Mouse (Mus musculus): ENCODE results near the gene Zdhhc1.

The Zdhhc1 gene

DNA sequence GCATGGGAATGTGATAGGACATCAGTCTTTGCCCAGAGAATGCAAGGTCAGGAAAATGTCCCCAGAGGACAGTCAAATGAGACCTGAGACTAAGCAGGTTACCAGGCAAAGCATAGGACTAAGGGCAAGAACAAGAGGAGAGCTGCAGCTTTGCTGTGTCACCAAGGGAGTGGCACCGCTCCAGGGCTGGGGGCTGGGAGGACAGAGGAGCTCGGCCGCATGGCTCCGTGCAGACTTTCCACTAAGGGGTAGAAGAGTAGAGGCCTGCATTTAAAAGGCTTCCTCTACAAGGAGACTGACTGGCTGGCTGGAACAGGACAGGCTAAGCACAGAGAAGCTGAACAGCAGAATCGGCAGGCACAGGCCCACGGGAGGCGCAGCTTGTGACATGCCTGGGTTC, 32.1 kb downstream of the Zdhhc1 start:
- no peak for DNase-seq (ENCODE audit: low spot score in 2 of 2)

DNA sequence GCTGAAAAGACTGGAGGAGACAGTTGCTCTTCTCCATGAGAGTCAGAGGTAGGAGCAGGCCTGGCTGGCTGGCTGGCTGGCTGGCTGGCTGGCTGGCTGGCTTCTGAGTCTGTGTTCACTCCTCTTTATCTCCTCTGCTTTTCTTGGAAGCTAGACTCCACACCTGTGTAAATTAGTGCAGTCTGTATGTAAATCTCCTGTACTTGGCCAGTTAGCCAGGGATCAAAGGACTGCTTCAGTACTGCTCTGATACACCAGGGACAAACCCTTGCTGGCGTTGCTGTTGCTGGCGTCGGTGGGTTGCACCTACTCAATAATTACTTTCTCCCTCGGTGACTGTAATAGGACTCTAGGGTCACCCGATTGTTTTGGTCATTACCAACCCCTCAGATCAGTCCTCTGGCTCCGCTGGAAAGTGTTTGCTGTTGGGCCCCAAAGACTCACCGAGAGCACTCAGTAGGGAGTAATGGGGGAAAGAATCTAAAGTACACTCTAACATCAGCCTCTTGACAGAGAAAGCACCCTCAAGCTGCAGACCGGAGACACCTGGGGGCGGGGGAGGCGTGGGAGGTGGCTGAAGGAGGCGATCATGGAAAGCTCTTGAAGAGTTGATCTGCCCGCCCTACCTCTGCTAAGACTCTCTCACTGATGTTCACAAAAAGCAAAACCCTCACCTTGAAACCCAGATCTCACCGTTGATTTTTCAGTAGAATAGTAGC, 35.5 kb downstream of the Zdhhc1 start:
- no peak for DNase-seq (ENCODE audit: low spot score in 2 of 2)

DNA sequence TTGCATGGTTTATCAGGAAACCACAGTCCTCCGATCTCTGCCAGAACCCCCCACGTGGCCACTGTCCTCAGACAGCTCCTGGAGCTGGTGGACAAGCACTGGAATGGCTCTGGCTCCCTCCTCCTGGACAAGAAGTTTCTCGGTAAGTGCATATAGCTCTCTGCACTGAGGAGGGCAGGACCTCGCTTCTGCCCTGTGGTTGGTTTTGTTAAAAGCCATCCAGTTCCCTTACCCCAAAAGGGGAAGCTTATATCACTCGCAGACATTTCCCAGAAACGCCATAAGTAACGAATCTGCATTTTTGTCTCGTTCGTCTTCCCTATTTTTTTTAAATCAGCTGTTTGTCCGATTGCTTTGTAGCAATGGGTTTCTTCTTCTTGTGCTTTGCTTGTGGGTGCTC, 41.5 kb downstream of the Zdhhc1 start:
- no peak for DNase-seq (ENCODE audit: low spot score in 2 of 2)

DNA sequence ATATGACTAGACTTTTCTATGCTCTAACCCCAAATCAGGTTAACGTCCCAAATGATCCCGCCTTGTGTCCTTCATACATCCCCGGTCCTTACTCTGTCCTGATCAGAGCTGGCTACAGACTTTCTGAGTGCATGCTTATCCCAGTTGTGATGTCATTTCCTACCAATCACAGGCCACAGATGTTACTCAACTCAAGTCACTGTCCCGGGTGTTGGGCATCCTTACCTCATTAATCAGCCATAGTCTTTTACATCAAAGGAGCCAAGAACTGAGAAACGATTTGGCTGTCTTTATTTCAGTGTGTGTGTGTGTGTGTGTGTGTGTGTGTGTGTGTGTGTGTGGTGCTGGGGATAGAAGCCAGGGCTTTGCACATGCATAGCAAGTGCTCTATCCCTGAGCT, 42.6 kb downstream of the Zdhhc1 start:
- DNase-seq (ENCODE audit: low spot score in 2 of 2), result no peak

DNA sequence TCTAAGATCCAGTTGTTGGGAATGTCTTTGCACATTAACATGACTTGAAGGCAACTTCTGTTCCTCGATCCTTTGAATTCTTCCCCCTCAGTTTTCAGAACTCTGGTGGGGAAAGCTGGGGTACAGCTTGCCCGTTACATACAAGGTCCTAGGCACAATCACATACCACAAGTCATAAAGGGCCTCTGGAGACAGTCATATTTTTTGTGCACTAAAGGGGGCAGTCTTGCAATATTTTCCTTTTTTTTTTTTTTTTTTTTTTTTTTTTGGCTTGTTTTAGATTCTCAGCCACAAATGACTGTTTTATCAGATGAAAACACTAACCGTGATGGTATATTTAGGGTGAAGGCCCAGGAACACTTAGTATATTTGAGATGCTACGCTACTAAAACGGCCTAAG, 43.4 kb downstream of the Zdhhc1 start:
- no peak for DNase-seq (ENCODE audit: low spot score in 2 of 2)

DNA sequence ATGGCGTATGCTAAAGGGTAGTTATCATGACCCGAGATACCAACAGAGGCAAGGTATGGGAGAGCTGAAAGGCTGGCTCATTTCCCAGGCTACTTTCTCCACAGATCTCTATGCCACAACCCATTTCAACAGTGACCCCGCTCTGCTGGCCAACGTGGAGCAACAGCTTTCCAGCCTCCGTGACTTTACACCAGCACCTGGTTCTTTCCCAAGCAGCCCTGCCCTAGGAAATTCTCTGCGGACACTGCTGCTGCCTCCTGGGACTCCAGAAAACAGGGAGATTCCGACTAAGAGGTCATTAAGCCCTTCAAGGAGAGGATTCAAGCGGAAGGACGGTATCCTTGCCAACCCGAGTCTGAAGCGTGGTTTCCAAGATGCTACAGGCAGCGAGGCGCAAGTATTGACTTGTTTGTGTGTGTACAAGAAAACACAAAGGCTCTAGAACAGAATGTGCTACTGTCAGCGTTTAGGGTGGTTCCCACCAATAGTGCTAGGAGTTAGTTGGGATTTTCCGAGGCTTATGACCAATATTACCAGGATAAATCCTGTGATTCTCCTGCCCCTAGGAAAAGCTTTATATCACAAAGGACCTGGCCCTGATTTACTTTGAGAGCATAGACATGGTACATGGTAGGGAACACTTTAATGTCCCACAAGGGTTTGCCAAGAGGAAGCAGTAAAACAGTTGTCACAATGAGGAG, 44.6 kb downstream of the Zdhhc1 start:
- no peak for DNase-seq (ENCODE audit: low spot score in 2 of 2)

DNA sequence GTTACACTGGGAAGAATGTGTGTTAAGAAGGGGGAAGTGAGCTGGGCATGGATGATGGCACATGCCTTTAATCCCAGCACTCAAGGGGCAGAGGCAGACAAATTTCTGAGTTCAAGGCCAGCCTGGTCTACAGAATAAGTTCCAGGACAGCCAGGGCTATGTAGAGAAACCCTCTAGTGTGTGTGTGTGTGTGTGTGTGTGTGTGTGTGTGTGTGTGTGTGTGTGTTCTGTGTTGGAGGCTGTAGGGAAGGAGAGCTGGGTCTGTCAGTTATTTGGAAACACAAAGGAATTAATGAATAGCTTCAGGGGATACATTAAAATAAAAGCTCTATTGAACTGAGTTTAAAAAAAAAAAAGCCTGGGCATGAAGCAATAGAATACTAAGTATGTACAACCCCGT, 45.7 kb downstream of the Zdhhc1 start:
- DNase-seq (ENCODE audit: low spot score in 2 of 2), result no peak

DNA sequence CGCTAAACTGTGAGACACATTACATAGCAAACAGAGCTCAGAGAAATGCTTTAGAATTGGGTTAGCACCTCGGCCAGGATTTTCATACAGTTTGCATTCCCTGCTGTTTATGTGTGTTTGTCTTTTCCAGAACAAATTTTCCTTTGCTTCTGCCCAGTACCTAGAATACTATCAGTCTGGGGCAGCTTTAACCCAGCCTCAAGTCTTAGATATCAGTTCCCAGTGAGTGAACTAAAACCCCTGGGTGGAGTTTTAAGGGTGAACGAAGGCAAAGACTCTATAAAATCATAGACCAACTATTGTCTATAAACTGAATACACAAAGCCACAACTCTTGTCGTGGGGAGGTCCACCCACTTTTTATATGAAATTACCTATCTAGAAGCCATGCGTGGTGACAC, 48.1 kb downstream of the Zdhhc1 start:
- no peak for DNase-seq (ENCODE audit: low spot score in 2 of 2)

DNA sequence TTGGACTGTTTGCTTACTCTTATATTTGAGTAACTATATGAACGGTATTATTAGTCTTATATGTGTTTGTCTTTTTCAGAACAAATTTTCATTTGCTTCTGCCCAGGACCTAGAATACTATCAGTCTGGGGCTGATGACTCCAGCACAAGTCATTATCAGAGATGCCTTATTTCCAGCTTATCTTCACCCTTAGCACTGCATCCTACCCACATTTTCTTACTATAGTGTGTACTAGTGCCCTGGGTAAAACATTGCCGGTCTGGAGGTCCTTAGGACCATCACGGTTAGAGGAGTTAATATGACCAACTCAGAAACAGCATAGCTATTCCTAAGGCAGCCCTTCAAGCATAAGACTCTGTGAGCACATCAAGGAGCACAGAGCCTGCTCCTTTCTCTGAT, 48.5 kb downstream of the Zdhhc1 start:
- no peak for DNase-seq (ENCODE audit: low spot score in 2 of 2)

DNA sequence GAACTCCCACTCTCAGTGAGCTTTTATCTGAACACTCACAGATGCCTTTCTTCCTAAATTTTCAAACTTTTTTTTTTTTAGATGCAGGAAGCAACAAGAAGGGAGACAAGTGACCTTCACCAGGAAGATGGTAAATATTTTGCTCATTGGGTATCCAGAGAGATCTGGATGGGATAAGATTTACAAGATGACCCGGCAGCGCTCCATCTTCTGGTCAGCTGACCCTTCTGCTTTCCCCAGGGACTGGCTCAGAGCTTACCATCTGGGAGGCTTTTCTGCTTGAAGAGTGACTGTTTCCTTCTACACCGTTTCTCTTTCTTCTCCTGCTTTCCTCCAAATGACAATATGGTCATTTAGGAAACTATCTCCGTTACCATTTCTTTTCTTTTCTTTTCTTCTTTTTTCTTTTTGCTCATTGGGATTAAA, 50.6 kb downstream of the Zdhhc1 start:
- no peak for DNase-seq (ENCODE audit: low spot score in 2 of 2)

DNA sequence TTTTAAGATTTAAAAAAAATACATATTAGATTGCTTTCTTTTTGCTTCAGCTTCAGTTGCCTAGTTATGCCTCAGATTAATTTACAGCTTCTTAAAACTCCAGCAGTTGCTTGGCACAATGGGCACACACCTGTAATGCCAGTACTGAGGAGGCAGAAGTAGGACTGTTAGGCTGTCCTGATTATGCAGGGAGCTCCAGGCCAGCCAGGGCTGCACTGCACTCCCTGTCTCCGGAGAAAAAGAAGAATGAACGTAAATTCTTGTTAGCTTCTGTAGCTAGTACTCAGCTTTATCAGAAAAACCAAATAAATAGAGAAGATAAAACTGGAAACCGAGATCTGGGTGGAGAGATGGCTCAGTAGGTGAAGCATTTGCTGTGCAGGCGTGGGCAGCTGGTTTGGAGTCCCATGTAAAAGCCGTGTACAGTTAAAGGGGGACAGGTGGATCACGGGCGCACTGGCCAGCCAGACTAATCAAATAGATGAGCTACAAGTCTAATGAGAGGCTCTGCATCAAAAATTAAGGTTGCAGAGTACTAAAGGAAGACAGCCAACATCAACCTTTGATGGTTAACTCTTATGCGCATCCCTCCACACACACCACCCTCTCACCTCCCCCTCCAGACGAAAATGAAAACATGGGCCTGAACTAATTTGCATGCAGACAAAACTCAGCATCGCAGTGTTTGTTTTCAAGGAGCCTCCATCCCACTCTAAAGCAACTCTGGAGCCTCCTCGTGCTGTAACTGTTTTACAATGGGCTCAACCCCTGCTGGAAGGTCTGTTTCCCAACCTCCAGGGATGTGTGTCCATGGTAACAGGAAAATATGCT, 51.2 kb downstream of the Zdhhc1 start:
- DNase-seq (ENCODE audit: low spot score in 2 of 2), result no peak

DNA sequence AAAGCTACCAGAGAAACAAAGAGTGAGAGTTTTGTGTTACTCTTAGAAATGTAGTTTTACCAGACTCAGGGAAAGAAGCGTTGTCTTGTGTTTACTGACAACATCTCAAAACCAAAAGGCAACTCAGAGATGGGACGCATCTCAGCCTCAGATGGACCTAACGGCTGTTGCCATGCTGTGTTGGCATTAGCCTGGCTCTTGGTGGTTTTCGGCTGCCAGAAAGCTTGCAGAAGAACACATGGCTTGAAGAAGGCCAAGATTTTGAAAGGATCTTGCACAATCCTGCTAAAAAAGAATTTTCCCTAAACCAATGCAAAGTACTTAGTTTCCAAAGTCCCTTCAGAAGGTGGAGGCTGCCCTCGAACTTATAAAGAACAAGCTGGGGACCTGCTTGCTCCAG, 54.0 kb downstream of the Zdhhc1 start:
- DNase-seq (ENCODE audit: low spot score in 2 of 2), result no peak

DNA sequence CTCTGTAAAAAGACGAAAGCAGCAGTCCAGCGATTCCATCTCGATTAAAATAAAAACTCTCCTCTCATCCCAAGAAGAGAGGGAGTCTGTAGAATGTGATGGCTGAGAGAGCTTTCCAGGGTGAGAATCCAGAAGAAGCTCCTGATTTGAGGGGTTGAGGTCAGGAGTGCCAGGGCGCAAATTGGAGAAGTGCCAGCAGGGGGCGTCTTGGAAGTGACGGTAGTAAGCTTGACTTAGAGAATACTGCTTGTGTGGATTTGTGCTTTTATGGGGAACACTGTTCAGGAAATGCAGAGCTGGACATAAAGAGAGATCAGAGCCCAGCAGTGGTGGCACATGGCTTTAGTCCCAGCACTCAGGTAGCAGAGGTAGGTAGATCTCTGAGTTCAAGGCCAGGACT, 55.3 kb downstream of the Zdhhc1 start:
- DNase-seq (ENCODE audit: low spot score in 2 of 2), result no peak

DNA sequence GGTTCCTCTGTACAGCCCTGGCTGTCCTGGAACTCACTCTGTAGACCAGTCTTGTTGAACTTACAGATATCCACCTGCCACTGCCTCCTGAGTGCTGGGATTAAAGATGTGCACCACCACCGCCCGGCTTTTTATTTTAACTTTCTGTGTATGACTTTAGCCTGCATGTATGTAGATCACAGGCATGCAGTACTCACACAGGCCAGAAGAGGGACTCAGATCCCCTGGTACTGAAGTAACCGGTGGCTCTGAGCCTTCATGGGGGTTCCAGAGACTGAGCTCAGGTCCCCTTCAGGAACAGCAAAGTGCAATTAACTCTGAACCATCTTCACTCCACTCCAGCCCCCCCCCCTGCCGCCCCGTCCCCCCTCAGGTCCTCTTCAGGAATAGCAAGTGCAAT, 57.8 kb downstream of the Zdhhc1 start:
- DNase-seq (ENCODE audit: low spot score in 2 of 2), result no peak

DNA sequence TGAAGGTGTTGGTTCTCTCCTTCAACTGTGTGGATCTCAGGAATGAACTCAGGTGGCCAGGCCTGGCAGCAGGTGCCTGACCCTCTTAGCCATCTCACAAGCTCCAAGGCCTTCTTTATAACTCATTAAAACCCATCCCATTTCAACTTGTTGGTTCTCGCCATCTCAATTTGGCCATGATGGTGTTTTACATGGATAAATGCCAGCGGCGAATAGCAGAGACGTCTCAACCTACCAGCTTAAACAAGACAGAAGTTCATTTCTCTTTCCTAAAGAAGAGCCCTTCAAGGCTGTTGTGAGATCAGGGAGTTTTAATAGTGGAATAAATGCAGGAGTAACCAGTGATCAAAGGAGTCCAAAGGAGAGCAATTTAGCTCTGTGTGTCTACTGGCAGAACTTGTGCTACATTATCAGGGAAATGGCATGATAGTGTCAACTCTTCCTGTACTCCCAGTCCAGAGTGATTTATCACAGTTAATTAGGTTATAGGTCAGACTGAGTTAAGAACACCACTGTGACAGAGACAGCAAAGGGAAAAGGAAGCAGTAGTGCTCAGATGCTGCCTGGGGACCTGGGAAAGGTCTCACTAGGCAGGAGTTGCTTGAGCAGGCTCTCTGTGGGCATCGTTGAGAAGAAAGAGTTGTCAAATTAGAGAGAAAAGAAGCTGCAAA, 59.5 kb downstream of the Zdhhc1 start:
- DNase-seq (ENCODE audit: low spot score in 2 of 2), result no peak

DNA sequence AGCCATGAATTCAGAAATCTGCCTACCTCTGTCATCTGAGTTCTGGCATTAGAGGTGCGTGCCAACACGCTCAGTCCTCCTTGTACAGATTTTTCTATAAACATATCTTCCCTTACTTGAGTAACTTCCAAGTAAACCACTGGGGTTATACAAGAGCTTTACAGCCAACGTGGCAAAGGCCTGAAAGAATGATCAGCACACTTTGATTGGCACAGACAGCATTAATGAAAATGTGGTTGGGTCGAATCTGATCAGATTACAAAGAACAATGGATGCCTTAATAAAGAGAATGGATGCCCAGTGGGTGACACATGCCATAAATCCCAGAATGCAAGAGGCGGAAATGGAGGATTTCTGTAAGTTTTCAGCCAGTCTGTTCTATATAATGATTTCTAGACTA, 60.5 kb downstream of the Zdhhc1 start:
- no peak for DNase-seq (ENCODE audit: low spot score in 2 of 2)

DNA sequence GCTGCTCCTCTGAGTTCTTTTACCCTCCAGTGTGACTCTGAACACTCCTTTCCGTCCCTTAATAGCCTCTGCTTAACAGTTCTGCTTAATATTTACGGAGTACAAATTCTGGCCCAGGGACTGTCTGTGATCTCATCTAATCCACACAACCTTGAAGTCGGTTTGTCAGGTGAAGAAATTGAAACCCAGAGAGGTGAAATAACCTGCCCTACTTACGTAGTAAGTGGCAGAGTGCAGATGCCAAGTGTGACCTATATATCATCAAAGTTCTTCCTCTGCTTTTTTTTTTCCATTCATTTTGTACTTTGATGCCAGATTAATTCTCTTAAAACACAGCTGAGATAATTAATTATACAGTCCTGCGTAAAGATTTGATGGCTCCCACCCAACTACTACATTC, 62.6 kb downstream of the Zdhhc1 start:
- no peak for DNase-seq (ENCODE audit: low spot score in 2 of 2)

DNA sequence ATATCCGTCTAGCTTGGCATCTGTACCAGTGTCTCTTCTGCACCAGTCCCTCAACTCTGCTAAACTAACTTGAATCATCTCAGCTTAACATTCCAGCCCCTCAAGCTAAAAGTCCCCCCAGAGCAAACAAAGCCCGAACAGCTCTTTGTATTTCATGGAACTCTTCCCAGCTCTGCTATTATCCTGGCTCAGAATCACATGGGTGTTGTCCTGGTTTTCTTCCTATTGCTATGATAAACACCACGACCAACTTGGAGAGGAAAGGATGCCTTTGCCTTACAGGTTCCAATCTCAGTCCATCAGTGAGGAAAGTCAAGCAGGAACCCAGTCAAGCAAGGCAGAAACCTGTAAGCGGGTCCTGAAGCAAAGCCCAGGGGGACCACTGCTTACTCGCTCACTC, 63.2 kb downstream of the Zdhhc1 start:
- DNase-seq (ENCODE audit: low spot score in 2 of 2), result no peak

DNA sequence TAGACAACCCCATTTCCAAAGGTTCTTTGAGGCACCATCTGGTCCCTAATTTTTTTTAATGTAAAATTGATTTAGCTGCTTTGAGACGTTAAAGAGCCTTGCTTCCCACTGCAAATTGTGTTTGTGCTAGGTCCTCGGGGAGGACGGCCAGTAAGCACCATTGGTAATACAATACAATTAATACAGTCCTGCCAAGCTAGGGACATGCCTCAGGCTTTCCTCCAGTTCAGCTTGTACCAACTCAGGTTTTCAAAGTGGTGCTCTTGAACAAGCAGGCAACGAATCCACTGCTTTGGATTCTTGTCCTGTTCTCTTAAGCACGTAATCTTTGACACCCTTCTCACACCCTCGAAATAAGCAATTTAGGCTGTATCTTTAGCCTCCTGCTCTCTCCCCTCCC, 63.7 kb downstream of the Zdhhc1 start:
- no peak for DNase-seq (ENCODE audit: low spot score in 2 of 2)

DNA sequence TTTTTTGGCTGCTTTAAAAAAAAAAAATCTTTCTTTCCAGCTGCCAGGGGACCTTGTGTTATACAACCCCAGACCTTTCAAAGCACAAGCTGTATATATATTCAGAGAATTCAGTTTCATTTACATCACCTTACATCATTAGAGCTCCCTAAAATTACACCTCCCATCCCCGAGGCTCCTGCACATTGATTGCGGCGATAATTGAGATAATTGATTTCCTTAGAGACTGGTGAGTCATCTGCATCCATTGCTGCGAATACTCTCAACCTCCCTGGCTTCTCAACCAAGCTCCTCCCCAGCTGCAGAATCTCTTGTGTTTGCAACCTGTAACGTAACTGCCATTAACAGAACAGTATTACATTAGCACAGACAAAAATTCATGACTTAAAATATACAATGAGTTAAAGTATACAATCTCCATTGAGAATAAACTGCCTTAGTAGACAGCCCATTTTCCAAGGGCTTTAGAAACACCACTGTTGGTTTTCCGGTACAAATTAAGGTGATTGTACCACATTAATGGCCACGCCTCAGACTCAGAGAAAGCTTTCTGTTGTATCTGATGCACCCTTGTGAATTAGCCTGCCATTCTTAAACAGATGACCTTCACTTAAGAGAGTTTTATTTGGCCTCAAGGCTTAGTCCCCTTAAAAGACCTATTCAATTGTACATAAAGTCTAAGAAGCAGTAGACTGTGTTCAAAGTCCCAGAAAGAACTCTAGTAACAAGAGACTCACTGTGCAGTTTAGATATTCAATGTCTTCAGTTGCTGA, 64.8 kb downstream of the Zdhhc1 start:
- no peak for DNase-seq (ENCODE audit: low spot score in 2 of 2)

DNA sequence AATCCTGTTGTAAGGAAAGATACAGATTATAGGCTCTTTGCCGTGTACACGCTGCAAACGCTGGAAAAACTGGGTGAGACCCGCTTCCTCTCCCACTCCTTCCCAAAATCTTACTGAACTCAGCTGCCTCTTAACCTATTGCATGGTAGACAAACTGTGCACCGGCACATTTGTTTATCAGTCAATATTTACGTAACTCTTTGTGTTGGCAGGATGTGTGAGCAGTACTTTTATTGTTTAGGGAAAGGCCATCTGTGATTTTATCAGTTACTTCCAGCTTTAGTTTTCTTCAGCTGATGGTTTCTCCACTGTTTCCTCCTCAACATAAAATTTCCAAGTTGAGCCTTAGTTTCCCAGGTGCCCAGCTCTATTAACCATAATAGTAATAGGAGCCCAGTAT, 69.8 kb downstream of the Zdhhc1 start:
- no peak for DNase-seq (ENCODE audit: low spot score in 2 of 2)

Measured in frontal cortex, postnatal 10 days (tissue).